Mouse (Mus musculus) small intestine, adult 2 months (tissue): ENCODE data around the gene Zbtb43.

Experiments used
- CTCF ChIP-seq: fragments of 200-500 bp; IDR thresholded peaks from 2 replicates; pipeline ENCODE4 v1.5.1; 2012; ENCODE audit warnings: low read depth, mild to moderate bottlenecking, control low read depth, inconsistent platforms, low read length, moderate library complexity, mixed read lengths; ENCODE audit not compliant: insufficient replicate concordance, insufficient read length; ENCODE audit errors: extremely low read depth
- POLR2A ChIP-seq: fragments of 200-500 bp; IDR thresholded peaks from 2 replicates; pipeline ENCODE4 v1.6.1; 2012; ENCODE audit warnings: low read depth, mild to moderate bottlenecking, control low read depth, inconsistent platforms, low read length, moderate library complexity

GRCm38 (mm10) chr2:33475961-33476360 is 7.6 kb upstream of the Zbtb43 start:
- TF ChIP-seq POLR2A, result no peak
- no peak for TF ChIP-seq CTCF
